Mouse (Mus musculus): ENCODE measurements around the gene Cplx2. TPM values are rescaled to one million over a fixed set of nuclear protein-coding genes. Genes with fewer than 3 reads are reported as not detected.

The Cplx2 gene
- polyA plus RNA-seq, 2 experiments from 2014 or later = not detected

- ATAC-seq = no peak
These were observed 3.0 kb upstream of the Cplx2 start for GRCm38 (mm10) chr13:54368181-54368580.

GRCm38 (mm10) chr13:54371387-54372330, 510 bp downstream of the Cplx2 start:
- no peak for ATAC-seq

GRCm38 (mm10) chr13:54372665-54373064, 1.5 kb downstream of the Cplx2 start:
- no peak for ATAC-seq

- no peak for ATAC-seq
These were observed 3.1 kb downstream of the Cplx2 start for GRCm38 (mm10) chr13:54374106-54374706.

GRCm38 (mm10) chr13:54375497-54376495, 4.6 kb downstream of the Cplx2 start:
- no peak for ATAC-seq

GRCm38 (mm10) chr13:54376736-54377135, 5.6 kb downstream of the Cplx2 start:
- no peak for ATAC-seq

GRCm38 (mm10) chr13:54378051-54378450, 6.9 kb downstream of the Cplx2 start:
- no peak for ATAC-seq

- ATAC-seq = no peak
These were observed 9.3 kb downstream of the Cplx2 start for GRCm38 (mm10) chr13:54380421-54380820.

- no peak for ATAC-seq
These were observed 10.2 kb downstream of the Cplx2 start for GRCm38 (mm10) chr13:54381396-54381795.

GRCm38 (mm10) chr13:54383531-54383930, 12.4 kb downstream of the Cplx2 start:
- no peak for ATAC-seq

GRCm38 (mm10) chr13:54384518-54384917, 13.4 kb downstream of the Cplx2 start:
- no peak for ATAC-seq

- ATAC-seq = no peak
These were observed 14.2 kb downstream of the Cplx2 start for GRCm38 (mm10) chr13:54385008-54386004.

- no peak for ATAC-seq
These were observed 18.9 kb downstream of the Cplx2 start for GRCm38 (mm10) chr13:54389971-54390564.

- ATAC-seq = no peak
These were observed 19.4 kb downstream of the Cplx2 start for GRCm38 (mm10) chr13:54390565-54391013.

- ATAC-seq = no peak
These were observed 20.2 kb downstream of the Cplx2 start for GRCm38 (mm10) chr13:54391313-54391712.

- no peak for ATAC-seq
These were observed 25.9 kb downstream of the Cplx2 start for GRCm38 (mm10) chr13:54397069-54397468.

GRCm38 (mm10) chr13:54400565-54401179, 29.5 kb downstream of the Cplx2 start:
- ATAC-seq = no peak

- ATAC-seq = no peak
These were observed 30.0 kb downstream of the Cplx2 start for GRCm38 (mm10) chr13:54401180-54401569.

GRCm38 (mm10) chr13:54402346-54402745, 31.2 kb downstream of the Cplx2 start:
- no peak for ATAC-seq

All from activated CD4-positive, CD25-positive, alpha-beta regulatory T cell, adult 4 months (primary cell).